Mouse (Mus musculus): ENCODE measurements around the gene Rhbdl1.

DNA sequence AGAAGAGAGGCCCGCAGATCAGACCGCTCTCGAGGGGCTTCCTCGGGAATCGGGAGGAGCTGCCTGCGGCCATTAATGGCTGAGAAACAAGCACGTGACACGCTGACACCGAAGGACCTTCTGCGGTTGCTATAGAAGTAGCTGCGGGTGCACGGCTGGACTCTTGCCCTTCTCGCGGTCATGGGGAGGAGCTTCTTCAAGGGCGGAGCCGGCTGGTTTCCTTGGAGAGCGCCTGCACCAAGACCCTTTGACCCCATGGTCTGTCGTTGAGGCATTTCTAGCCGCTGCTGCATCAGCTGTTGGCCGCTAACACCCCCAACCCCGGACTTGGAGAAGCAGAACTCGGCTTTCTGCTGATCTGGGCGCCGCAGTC is 3.8 kb downstream of the Rhbdl1 start, which contains the start of gene Stub1:
- TF ChIP-seq POLR2AphosphoS2 (IDR thresholded peaks at IDR 0.05; ENCODE audit: insufficient read length, low read depth) (peak; percentile 70), POLR2A (IDR thresholded peaks at IDR 0.05; ENCODE audit: insufficient read length, low read depth) (peak; percentile 38), MAX (IDR thresholded peaks at IDR 0.05; ENCODE audit: low read depth) (no peak), USF1 (IDR thresholded peaks at IDR 0.05; ENCODE audit: low read depth) (peak; percentile 86), MYOD1 (IDR thresholded peaks at IDR 0.05; ENCODE audit: control insufficient read depth in 1 of 3, insufficient read length in 2 of 3, low read depth in 2 of 3) (peak in 2 of 3 experiments; percentile 67 to 72), CEBPB (IDR thresholded peaks at IDR 0.05; ENCODE audit: insufficient read depth, poor library complexity, severe bottlenecking) (no peak), TCF12 (IDR thresholded peaks at IDR 0.05; ENCODE audit: insufficient read depth, poor library complexity, severe bottlenecking) (no peak), E2F4 (IDR thresholded peaks at IDR 0.05; ENCODE audit: insufficient read depth) (no peak), REST (IDR thresholded peaks at IDR 0.05; ENCODE audit: insufficient read depth, insufficient read length) (no peak), MYOG (IDR thresholded peaks at IDR 0.05; ENCODE audit: control insufficient read depth in 1 of 3, insufficient read depth in 1 of 3, insufficient read length in 2 of 3, low read depth in 2 of 3) (peak; percentile 29 to 84 (median 59)), TCF3 (IDR thresholded peaks at IDR 0.05; ENCODE audit: insufficient read length, low read depth) (no peak)
